Mouse (Mus musculus) gastrocnemius, adult 8-10 months (tissue): ENCODE data around the gene Lcn11. TPM values are rescaled to one million over a fixed set of nuclear protein-coding genes. Genes with fewer than 3 reads are reported as not detected.
"Not testable (repeated sequence)": the region's sequence is repeated elsewhere in the genome, so short reads cannot be mapped to it uniquely, and the experiment has no call there.

Experiments used
- DNase-seq, 2 experiments: peaks; one replicate each; pipeline ENCODE4 v3.0.0; 2022; ENCODE audit warnings: low spot score in 2 of 2
- total RNA-seq, 4 experiments: library from RNA; stranded (reverse); gene quantifications; 2 replicates each; pipeline ENCODE4 v1.2.4; 2022

The Lcn11 gene
- total RNA-seq = not detected

DNA sequence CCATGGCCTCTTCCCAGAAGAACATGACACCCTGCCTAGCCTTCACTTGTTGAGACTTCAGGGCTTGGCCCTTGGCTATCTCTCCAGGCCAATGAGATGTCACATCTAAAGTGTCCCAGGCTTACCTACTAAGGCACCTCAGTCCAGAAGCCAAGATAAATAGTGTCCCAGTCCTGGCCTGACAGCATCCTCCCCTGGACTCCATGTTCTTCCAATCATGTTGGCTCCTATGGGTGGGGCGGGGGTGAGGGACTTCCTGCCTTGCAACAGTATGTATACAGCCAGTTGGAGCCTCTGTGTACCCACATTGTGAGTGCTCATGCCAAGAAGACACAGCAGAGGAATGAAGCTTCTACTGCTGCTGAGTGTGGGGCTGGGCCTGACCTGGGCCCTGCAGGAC, at the start of gene Lcn11:
Gene Lcn11, plus strand, starts transcription at position 301 of the 400 bp plus-strand sequence.
- no peak for DNase-seq

- DNase-seq = no peak
Observed at GRCm38 (mm10) chr2:25733199-25733930, 43.5 kb upstream of the Lcn11 start.

GRCm38 (mm10) chr2:25736709-25737108, 40.1 kb upstream of the Lcn11 start, which contains the start of gene Obp2b:
Gene Obp2b, plus strand, starts transcription at chr2:25737009.
- not testable (repeated sequence) for DNase-seq

- DNase-seq = no peak
Observed at GRCm38 (mm10) chr2:25741671-25742070, 35.1 kb upstream of the Lcn11 start.

DNA sequence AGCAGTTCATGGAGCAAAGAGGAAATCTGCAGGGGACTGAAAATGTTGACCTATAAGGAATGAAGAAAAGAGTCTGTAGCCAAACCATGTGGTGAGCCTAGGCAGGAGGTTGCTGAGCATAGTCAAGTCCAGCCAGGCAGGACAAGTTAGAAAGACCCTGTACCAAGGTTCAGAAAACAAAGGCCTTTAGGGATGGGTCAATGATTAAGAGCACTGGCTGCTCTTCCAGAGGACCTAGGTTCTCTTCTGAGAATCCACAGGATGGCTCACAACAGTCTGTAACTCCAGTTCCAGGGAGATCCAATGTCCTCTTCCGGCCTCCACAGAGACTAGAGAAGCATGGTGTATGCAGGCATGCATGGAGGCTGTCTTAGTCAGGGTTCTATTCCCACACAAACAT, 22.6 kb upstream of the Lcn11 start:
- no peak for DNase-seq

- no peak for DNase-seq
Observed at GRCm38 (mm10) chr2:25758064-25758625, 18.7 kb upstream of the Lcn11 start.

DNA sequence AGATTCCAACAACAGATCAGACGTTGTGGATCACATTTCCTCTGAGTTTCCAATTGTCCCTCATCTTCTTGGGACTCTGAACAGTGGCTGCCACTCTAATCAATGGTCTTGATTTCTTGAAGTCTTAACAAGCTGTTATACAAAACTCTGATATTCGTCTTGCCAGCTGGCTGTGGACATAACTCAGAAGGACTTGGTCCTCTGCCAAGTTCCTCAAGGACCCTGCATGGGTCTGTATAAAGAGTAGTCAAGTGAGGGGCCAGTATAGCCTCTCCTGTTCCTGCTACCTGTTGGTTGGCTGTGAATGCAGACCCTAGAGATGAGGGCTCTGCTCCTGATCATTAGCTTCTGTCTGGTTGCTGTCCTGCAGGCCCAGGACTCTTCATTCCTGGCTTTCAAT, 11.5 kb upstream of the Lcn11 start, which contains the start of gene Lcn3:
Gene Lcn3, plus strand, starts transcription at position 301 of the 400 bp plus-strand sequence.
- DNase-seq = no peak

GRCm38 (mm10) chr2:25767764-25768163, 9.1 kb upstream of the Lcn11 start:
- DNase-seq = no peak

DNA sequence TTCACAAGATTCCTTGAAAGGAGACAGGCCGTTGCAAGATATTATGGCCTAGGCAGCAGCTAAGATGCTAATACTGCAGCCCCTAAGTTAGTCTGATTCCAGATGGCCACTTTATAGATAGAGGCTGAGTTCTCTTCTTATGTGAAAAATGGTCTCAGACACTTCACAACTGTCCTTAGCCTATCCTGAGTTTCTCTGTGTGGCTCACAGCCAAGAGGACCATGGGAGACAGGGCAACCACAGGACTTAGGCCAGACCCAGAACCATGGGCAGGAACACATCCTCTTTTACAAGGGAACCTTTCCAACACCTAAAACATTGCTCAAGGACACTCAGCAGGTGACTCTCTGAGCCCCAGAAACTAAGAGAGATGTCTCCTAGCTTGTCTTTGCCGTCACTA, 3.3 kb upstream of the Lcn11 start:
- DNase-seq = no peak

- DNase-seq = no peak
Observed at GRCm38 (mm10) chr2:25774640-25775039, 2.2 kb upstream of the Lcn11 start.

DNA sequence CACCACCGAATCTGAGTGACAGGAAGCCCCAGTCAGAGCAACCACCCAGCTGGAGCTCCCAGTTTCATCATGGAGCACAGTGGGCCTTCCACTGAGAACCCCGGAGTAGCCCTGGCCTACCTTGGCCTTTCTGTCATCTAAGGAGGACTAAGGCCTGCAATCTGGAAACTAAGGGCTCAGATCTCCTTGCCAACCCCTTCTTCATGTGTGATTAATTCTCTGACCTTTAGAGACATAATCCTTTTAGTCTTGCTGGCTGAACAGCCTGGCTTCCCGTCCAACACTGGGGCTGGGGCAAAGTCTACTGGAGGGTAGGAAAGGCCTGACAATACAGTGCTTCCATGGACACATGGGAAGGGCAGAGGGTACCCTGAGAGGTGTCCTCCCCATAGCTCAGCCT, 826 bp upstream of the Lcn11 start:
- no peak for DNase-seq

GRCm38 (mm10) chr2:25779076-25779475, 2.3 kb downstream of the Lcn11 start:
- DNase-seq = no peak

- no peak for DNase-seq
Observed at GRCm38 (mm10) chr2:25780921-25781320, 4.1 kb downstream of the Lcn11 start.

- DNase-seq = no peak
Observed at GRCm38 (mm10) chr2:25781957-25782356, 5.1 kb downstream of the Lcn11 start, which contains the start of gene Gm13539. Gene Gm13539, plus strand, starts transcription at chr2:25782257.

- DNase-seq = no peak
Observed at GRCm38 (mm10) chr2:25785573-25786322, 8.9 kb downstream of the Lcn11 start.

- no peak for DNase-seq
Observed at GRCm38 (mm10) chr2:25789092-25789491, 12.3 kb downstream of the Lcn11 start.

DNA sequence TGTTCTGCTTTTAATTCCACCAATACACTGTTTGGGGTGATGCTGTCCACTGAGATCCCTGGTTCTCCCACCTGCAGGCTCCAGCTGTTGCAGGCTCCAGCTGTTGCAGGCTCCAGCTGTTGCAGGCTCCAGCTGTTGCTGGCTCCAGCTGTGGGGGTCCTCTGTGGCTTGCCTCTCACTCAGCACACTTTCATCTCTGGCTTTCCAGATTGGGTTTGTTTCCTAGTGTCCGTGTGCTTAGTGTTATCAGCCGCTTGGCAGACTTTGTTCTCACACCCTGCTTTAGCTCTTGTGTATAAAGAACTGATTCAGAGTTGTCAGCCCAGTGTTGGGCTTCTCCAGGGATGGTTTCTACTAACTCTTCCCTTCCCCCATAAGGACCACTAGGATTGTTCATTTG, 20.8 kb downstream of the Lcn11 start:
- DNase-seq = no peak

DNA sequence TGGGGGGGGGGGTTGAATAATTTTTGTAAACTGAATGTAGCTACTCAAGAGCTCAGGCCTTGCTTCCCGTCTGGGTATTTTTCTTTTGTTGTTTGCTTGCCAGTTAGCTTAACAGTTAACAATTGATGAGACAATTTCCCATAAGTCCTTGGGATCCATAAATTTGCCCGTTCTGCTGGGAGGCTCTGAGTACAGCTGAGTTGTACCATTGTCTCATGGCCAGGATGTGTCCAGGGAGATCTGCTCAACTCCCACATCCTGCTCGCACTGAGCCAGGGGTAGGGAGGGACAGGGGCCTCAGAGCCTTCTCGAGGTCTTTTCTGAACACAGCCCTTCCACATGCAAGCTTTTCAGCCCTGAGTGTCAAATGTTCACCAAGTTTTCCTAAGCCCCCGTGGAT, 21.2 kb downstream of the Lcn11 start:
- DNase-seq = no peak

DNA sequence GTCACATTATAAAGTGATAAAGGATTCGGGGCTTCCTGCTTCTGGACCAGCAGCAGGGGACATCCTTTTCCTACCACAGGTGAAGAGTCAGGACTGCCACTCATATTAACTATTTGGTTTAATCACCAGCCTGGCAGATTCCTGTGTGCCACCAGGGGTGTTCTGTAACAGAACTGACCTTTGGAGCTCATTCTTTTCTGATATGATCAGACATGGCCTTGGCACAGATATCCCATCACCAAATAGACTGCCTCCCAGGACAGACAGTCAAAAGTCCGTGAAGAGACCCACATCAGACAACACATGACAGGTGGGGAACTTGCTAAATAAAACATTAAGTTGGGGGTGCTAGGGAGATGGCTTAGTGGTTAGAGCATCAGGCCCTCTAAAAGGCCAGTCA, 34.9 kb downstream of the Lcn11 start:
- DNase-seq = no peak

DNA sequence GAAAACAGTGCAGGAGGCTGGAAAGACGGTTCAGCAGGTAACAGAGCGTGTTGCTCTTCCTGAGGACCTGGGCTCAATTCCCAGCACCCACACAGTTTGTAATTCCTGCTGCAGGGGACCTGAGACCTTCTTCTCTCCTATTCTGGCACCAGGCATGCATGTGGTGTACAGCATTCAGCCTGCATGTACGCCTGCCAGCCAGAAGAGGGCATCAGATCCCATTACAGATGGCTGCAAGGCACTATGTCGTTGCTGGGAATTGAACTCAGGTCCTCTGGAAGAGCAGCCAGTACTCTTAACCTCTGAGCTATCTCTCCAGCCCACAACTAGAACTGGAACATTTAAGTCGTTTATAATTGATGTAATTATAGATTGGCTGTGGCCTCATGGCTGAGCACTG, 36.5 kb downstream of the Lcn11 start:
- no peak for DNase-seq

DNA sequence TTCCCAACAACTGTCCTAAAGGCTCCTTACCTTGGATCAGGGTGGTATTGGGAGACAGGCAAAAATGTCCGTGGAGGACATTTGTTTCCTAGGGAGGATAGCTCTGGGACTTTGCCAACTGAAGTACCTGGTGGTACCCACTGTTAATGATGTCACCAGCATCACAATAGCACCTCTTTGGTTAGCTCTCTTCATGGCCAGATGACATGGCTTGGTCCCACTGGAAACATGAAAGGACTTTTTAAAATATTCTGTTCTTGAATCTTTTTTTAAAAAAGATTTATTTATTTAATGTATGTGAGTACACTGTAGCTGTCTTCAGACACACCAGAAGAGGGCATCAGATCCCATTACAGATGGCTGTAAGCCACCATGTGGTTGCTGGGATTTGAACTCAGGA, 38.9 kb downstream of the Lcn11 start, which contains the start of gene Glt6d1:
Gene Glt6d1, minus strand, starts transcription at position 101 of the 400 bp plus-strand sequence.
- not testable (repeated sequence) for DNase-seq

DNA sequence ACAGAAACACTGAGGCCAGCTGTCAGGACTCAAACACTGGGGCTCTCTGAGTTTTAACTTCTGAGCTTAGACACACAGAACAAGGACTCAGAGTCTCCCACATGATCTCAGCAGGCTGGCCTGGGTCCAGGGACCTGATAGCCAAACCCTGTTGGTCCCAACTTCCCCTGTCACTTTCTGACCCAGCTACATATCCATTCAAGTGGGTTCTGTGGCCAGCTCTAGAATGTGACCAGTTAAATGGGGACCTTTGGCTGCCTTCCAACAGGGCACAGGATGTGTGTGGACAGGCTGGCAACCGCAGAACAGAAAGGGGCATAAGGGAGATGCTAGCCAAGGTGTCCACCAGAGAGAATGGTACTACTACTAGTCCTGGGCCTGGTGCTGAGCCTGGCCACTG, 46.0 kb downstream of the Lcn11 start, which contains the start of gene Lcn9:
Gene Lcn9, plus strand, starts transcription at position 348 of the 400 bp plus-strand sequence.
- no peak for DNase-seq
